Mouse (Mus musculus) NIH3T3 (cell line): ENCODE measurements around the gene Ngly1.
"Not testable (repeated sequence)": the region's sequence is repeated elsewhere in the genome, so short reads cannot be mapped to it uniquely, and the experiment has no call there.

ENCODE experiments used
- DNase-seq: peaks from one replicate; pipeline ENCODE4 v3.0.0-alpha.2; 2012; ENCODE audit warnings: low read depth

Ngly1 gene

GRCm38 (mm10) chr14:16260541-16260940 lies 11.5 kb downstream of the Ngly1 start:
- no peak for DNase-seq

GRCm38 (mm10) chr14:16261869-16262268 lies 12.8 kb downstream of the Ngly1 start:
- DNase-seq: no peak

- no peak for DNase-seq
Measured at GRCm38 (mm10) chr14:16267028-16267427, 17.9 kb downstream of the Ngly1 start.

GRCm38 (mm10) chr14:16269776-16270175 lies 20.7 kb downstream of the Ngly1 start:
- DNase-seq: no peak

GRCm38 (mm10) chr14:16273677-16274076 lies 24.6 kb downstream of the Ngly1 start:
- DNase-seq: no peak

GRCm38 (mm10) chr14:16279196-16279595 lies 30.1 kb downstream of the Ngly1 start:
- no peak for DNase-seq

GRCm38 (mm10) chr14:16283966-16284365 lies 34.9 kb downstream of the Ngly1 start:
- DNase-seq: no peak

- DNase-seq: no peak
Measured at GRCm38 (mm10) chr14:16292371-16292770, 43.3 kb downstream of the Ngly1 start.

GRCm38 (mm10) chr14:16293015-16293414 lies 43.9 kb downstream of the Ngly1 start:
- no peak for DNase-seq

- DNase-seq: no peak
Measured at GRCm38 (mm10) chr14:16293921-16294320, 44.8 kb downstream of the Ngly1 start.

- no peak for DNase-seq
Measured at GRCm38 (mm10) chr14:16296816-16297468, 47.9 kb downstream of the Ngly1 start.

GRCm38 (mm10) chr14:16301735-16302134 lies 52.7 kb downstream of the Ngly1 start:
- no peak for DNase-seq

- no peak for DNase-seq
Measured at GRCm38 (mm10) chr14:16302688-16303087, 53.6 kb downstream of the Ngly1 start.

- no peak for DNase-seq
Measured at GRCm38 (mm10) chr14:16310791-16311190, 61.7 kb downstream of the Ngly1 start.

- DNase-seq: no peak
Measured at GRCm38 (mm10) chr14:16312599-16312998, 63.5 kb downstream of the Ngly1 start.

GRCm38 (mm10) chr14:16313073-16313472 lies 64.0 kb downstream of the Ngly1 start:
- not testable (repeated sequence) for DNase-seq

GRCm38 (mm10) chr14:16313936-16314521 lies 64.9 kb downstream of the Ngly1 start:
- DNase-seq: no peak

GRCm38 (mm10) chr14:16314842-16315241 lies 65.8 kb downstream of the Ngly1 start:
- no peak for DNase-seq

- DNase-seq: no peak
Measured at GRCm38 (mm10) chr14:16316715-16317114, 67.6 kb downstream of the Ngly1 start.

- DNase-seq: no peak
Measured at GRCm38 (mm10) chr14:16319818-16320217, 70.7 kb downstream of the Ngly1 start.

- DNase-seq: no peak
Measured at GRCm38 (mm10) chr14:16324394-16324793, 75.3 kb downstream of the Ngly1 start.

- DNase-seq: peak; percentile 11
Measured at GRCm38 (mm10) chr14:16325208-16325607, 76.1 kb downstream of the Ngly1 start.

- peak; percentile 95 for DNase-seq
Measured at GRCm38 (mm10) chr14:16328531-16328930, 79.5 kb downstream of the Ngly1 start.

- DNase-seq: peak; percentile 7
Measured at GRCm38 (mm10) chr14:16328959-16329480, 79.9 kb downstream of the Ngly1 start.
